Comparison of ENCODE assay signal across 19 mouse cellular contexts in the genomic region with DNA sequence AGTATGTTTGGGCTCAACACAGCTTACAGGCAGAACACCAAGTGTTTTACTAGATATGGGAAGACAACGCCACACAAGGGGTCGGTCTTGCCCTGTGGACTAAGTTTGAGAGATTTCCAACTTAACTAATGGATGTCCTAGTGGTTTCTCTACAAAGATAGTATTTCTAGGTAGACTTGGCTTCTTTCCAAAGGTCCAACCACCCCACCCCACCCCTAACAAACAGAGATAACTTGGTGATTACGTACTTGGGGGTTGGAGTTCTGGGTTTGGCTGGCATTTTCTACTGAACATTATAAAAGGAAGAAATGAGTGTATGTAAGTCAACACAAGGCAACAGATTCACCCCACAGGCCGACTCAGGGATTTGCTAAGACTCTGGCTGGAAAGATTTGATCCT. TPM values are rescaled to one million over a fixed set of nuclear protein-coding genes. Genes with fewer than 3 reads are reported as not detected.
DNase-seq lines count a peak whose midpoint lies in the region; ATAC-seq and TF ChIP-seq lines count a peak whose summit lies in the region.
"Had no signal": no experiment of that assay in that cellular context is flagged by ENCODE, and none has a peak within 500 bp of the region (broad histone marks: within the 10 kb centered on the region; RNA-seq: fewer than 3 reads in every experiment).

No protein-coding gene starts in this region.

- no peak overlapping the region for H3K9ac ChIP-seq in heart, embryonic 12.5 days
- H3K9ac ChIP-seq in lung, postnatal 0 days (replicated peaks; ENCODE audit: low read depth): no peak overlapping the region
- no peak overlapping the region for H3K9ac ChIP-seq in stomach, postnatal 0 days (ENCODE audit: low read length)
- H3K9ac ChIP-seq: hindbrain, embryonic 14.5 days; neural tube, embryonic 15.5 days had no signal

- no peak for TF ChIP-seq EP300 in lung, postnatal 0 days (IDR thresholded peaks at IDR 0.05)
- no peak for TF ChIP-seq EP300 in stomach, postnatal 0 days (optimal IDR thresholded peaks at IDR 0.05)

- H3K4me1 ChIP-seq in heart, embryonic 12.5 days (replicated peaks): peaks cover 95% of the 10 kb centered on the region
- H3K4me1 ChIP-seq in lung, postnatal 0 days (ENCODE audit: insufficient read depth, low read depth, low read length): peaks cover 21% of the 10 kb centered on the region
- H3K4me1 ChIP-seq in lung, adult 2 months (ENCODE audit: control insufficient read depth, insufficient read depth, low read length): peaks cover 44% of the 10 kb centered on the region
- peaks cover 11% of the 10 kb centered on the region for H3K4me1 ChIP-seq in stomach, postnatal 0 days (replicated peaks; ENCODE audit: control insufficient read depth, insufficient read depth)

- 0 out of 2 replicates have a peak overlapping the region, but pooled peaks have one; percentile 4 for H3K27ac ChIP-seq in heart, embryonic 12.5 days (ENCODE audit: poor library complexity, severe bottlenecking)
- H3K27ac ChIP-seq in lung, postnatal 0 days (ENCODE audit: low read length): peak overlapping the region; percentile 78; the same call in 1 of the 2 replicates
- peak overlapping the region; percentile 46; the same call in 1 of the 2 replicates for H3K27ac ChIP-seq in stomach, postnatal 0 days (replicated peaks)
- H3K27ac ChIP-seq: embryonic facial prominence, embryonic 10.5 days; hindbrain, embryonic 14.5 days; limb, embryonic 10.5 days had no signal

- TF ChIP-seq CTCF in lung, postnatal 0 days (IDR thresholded peaks at IDR 0.05): no peak
- TF ChIP-seq CTCF in lung, adult 2 months (IDR thresholded peaks at IDR 0.05; ENCODE audit: insufficient read depth, low read length): no peak
- no peak for TF ChIP-seq CTCF in stomach, postnatal 0 days (IDR thresholded peaks at IDR 0.05; ENCODE audit: low read depth)

- H3K36me3 ChIP-seq in heart, embryonic 12.5 days: peaks cover 26% of the 10 kb centered on the region
- H3K36me3 ChIP-seq in lung, postnatal 0 days (ENCODE audit: insufficient read depth, low read length): no peaks in the 10 kb centered on the region
- H3K36me3 ChIP-seq in stomach, postnatal 0 days (ENCODE audit: control insufficient read depth, insufficient read depth, low read length): 0 out of 2 replicates have a peak, but pooled peaks cover 3% of the 10 kb centered on the region

- no peaks in the 10 kb centered on the region for H3K9me3 ChIP-seq in heart, embryonic 12.5 days (replicated peaks)
- H3K9me3 ChIP-seq in lung, postnatal 0 days (ENCODE audit: low read length): no peaks in the 10 kb centered on the region
- H3K9me3 ChIP-seq in stomach, postnatal 0 days (ENCODE audit: control insufficient read depth, low read length): no peaks in the 10 kb centered on the region
- H3K9me3 ChIP-seq: embryonic facial prominence, embryonic 10.5 days; limb, embryonic 10.5 days; neural tube, embryonic 15.5 days had no signal

- no peaks in the 10 kb centered on the region for H3K27me3 ChIP-seq in heart, embryonic 12.5 days (replicated peaks)
- no peaks in the 10 kb centered on the region for H3K27me3 ChIP-seq in lung, postnatal 0 days (replicated peaks; ENCODE audit: insufficient read depth, low read length)
- no peaks in the 10 kb centered on the region for H3K27me3 ChIP-seq in stomach, postnatal 0 days (ENCODE audit: control insufficient read depth, insufficient read depth, low read length)
- H3K27me3 ChIP-seq: neural tube, embryonic 15.5 days had no signal

- no peak for DNase-seq in heart, adult 8-10 months (ENCODE audit: low spot score)
- DNase-seq in lung, postnatal 0 days (ENCODE audit: low spot score): no peak
- no peak for DNase-seq in lung, adult 2 months
- DNase-seq in c-Kit-positive CD71-positive TER-119-positive erythroid progenitor cells, embryonic 14.5 days (ENCODE audit: low spot score): peak; percentile 44
- DNase-seq in stomach, postnatal 0 days (ENCODE audit: low spot score): no peak
- DNase-seq in urinary bladder, adult 18-20 months (ENCODE audit: low spot score in 2 of 2): no peak
- DNase-seq: adrenal gland, postnatal 10 days; cerebellum, postnatal 25 days; gastrocnemius, postnatal 36 days; kidney, adult 9 months; lung, adult 18-20 months; thymus, postnatal 25 days had no signal

- WGBS in heart, embryonic 12.5 days: 72% methylated on average over 4 of the region's 4 CpGs
- WGBS in lung, postnatal 0 days: 53% methylated on average over 4 of the region's 4 CpGs
- 54% methylated on average over 4 of the region's 4 CpGs for WGBS in lung, adult 2 months
- 57% methylated on average over 4 of the region's 4 CpGs for WGBS in stomach, postnatal 0 days

- no peak overlapping the region for H3K4me2 ChIP-seq in heart, embryonic 12.5 days
- no peak overlapping the region for H3K4me2 ChIP-seq in lung, postnatal 0 days (replicated peaks; ENCODE audit: low read depth, low read length)
- H3K4me2 ChIP-seq in stomach, postnatal 0 days (replicated peaks; ENCODE audit: low read depth): no peak overlapping the region
- H3K4me2 ChIP-seq: hindbrain, embryonic 14.5 days; midbrain, embryonic 11.5 days; neural tube, embryonic 15.5 days had no signal

- no peak for TF ChIP-seq POLR2A in lung, adult 2 months (IDR thresholded peaks at IDR 0.05; ENCODE audit: borderline replicate concordance, extremely low read depth, low read depth, low read length)

- no peak for ATAC-seq in heart, embryonic 12.5 days (ENCODE audit: insufficient number of reproducible peaks, low FRiP score)
- no peak for ATAC-seq in lung, postnatal 0 days
- peak; percentile 49; the same call in 1 of the 2 replicates for ATAC-seq in stomach, postnatal 0 days (ENCODE audit: low FRiP score, low TSS enrichment)

- H3K4me3 ChIP-seq in heart, embryonic 12.5 days: no peak overlapping the region
- H3K4me3 ChIP-seq in lung, postnatal 0 days (ENCODE audit: low read depth, low read length): no peak overlapping the region
- H3K4me3 ChIP-seq in lung, adult 2 months (replicated peaks; ENCODE audit: extremely low read depth, low read depth, low read length): no peak overlapping the region
- H3K4me3 ChIP-seq in stomach, postnatal 0 days (ENCODE audit: low read depth, low read length): no peak overlapping the region
- H3K4me3 ChIP-seq: embryonic facial prominence, embryonic 10.5 days; erythroblast, embryonic 14.5 days; limb, embryonic 10.5 days; neural tube, embryonic 15.5 days had no signal

RNA-seq across cellular contexts. Expression of gene Pigv, which starts 32.6 kb away (rescaled TPM):
- polyA plus RNA-seq in heart, embryonic 12.5 days (2016; fragmentation: Nextera tagmentation; extraction: Ambion mirVana): 15.0 and 18.4 TPM in 2 replicates
- total RNA-seq in heart, adult 8-10 months (2022): 10 to 100 TPM in 3 of 4 experiments, 1 to 10 TPM in 1; 9.2 to 13.8 (median 13.2) TPM
- 17.3 and 17.8 TPM in 2 replicates for polyA plus RNA-seq in lung, postnatal 0 days (2015; fragmentation: Nextera tagmentation; extraction: Ambion mirVana)
- polyA plus RNA-seq in lung, adult 2 months (2012; rRNA removed): 13.6 and 15.9 TPM in 2 replicates
- polyA plus RNA-seq in stomach, postnatal 0 days (2015; fragmentation: Nextera tagmentation; extraction: Ambion mirVana): 11.5 and 13.0 TPM in 2 replicates

RNA-seq across cellular contexts. Expression of gene Arid1a, which starts 51.5 kb away (rescaled TPM):
- polyA plus RNA-seq in heart, embryonic 12.5 days (2016; fragmentation: Nextera tagmentation; extraction: Ambion mirVana): 24.5 and 28.7 TPM in 2 replicates
- 10 to 100 TPM; 35.4 to 40.0 (median 37.0) TPM for total RNA-seq in heart, adult 8-10 months (2022)
- 13.7 and 18.6 TPM in 2 replicates for polyA plus RNA-seq in lung, postnatal 0 days (2015; fragmentation: Nextera tagmentation; extraction: Ambion mirVana)
- 68.3 and 77.3 TPM in 2 replicates for polyA plus RNA-seq in lung, adult 2 months (2012; rRNA removed)
- polyA plus RNA-seq in stomach, postnatal 0 days (2015; fragmentation: Nextera tagmentation; extraction: Ambion mirVana): 8.7 and 9.7 TPM in 2 replicates

RNA-seq across cellular contexts. Expression of gene Zdhhc18, which starts 55.1 kb away (rescaled TPM):
- polyA plus RNA-seq in heart, embryonic 12.5 days (2016; fragmentation: Nextera tagmentation; extraction: Ambion mirVana): 3.5 and 3.9 TPM in 2 replicates
- total RNA-seq in heart, adult 8-10 months (2022): 10 to 100 TPM; 16.1 to 24.3 (median 22.1) TPM
- 5.8 and 9.4 TPM in 2 replicates for polyA plus RNA-seq in lung, postnatal 0 days (2015; fragmentation: Nextera tagmentation; extraction: Ambion mirVana)
- polyA plus RNA-seq in lung, adult 2 months (2012; rRNA removed): 79.1 and 85.6 TPM in 2 replicates
- polyA plus RNA-seq in stomach, postnatal 0 days (2015; fragmentation: Nextera tagmentation; extraction: Ambion mirVana): 1.6 and 3.6 TPM in 2 replicates

Comparison
In these comparisons a context has a peak if more than half of its experiments do, and no peak if none do; other contexts are left out.
1. H3K27ac ChIP-seq: peak in every context shown above with its lines; median percentile 78 in lung, postnatal 0 days; 46 in stomach, postnatal 0 days; 4 in heart, embryonic 12.5 days.